Mouse (Mus musculus) stomach, embryonic 14.5 days (tissue): Measurements from ENCODE around the gene Olfr1442. TPM values are rescaled to one million over a fixed set of nuclear protein-coding genes. Genes with fewer than 3 reads are reported as not detected.
"Not testable (repeated sequence)": the region's sequence is repeated elsewhere in the genome, so short reads cannot be mapped to it uniquely, and the experiment has no call there.

Experiments
- ATAC-seq: fragments of 200-750 bp; cut with Nextera tagmentation; 2 replicates; pipeline ENCODE4 v1.8.0; 2017; ENCODE audit warnings: low read depth, moderate TSS enrichment; ENCODE audit not compliant: insufficient number of reproducible peaks, insufficient read depth, low FRiP score
- H3K27ac ChIP-seq: fragments of 300-500 bp; sonication (generic); 2 replicates; pipeline ENCODE4 v1.5.1; 2014; ENCODE audit warnings: mild to moderate bottlenecking, low read length, moderate library complexity, mixed read lengths
- H3K27me3 ChIP-seq: fragments of 300-500 bp; sonication (generic); 2 replicates; pipeline ENCODE4 v1.6.1; 2014; ENCODE audit warnings: low read length, control low read depth, mixed read lengths; ENCODE audit not compliant: control insufficient read depth, insufficient read depth
- H3K36me3 ChIP-seq: fragments of 300-500 bp; sonication (generic); 2 replicates; pipeline ENCODE4 v1.6.1; 2014; ENCODE audit warnings: mild to moderate bottlenecking, control low read depth, low read length, moderate library complexity, mixed read lengths; ENCODE audit not compliant: control insufficient read depth, insufficient read depth
- H3K4me1 ChIP-seq: fragments of 300-500 bp; sonication (generic); 2 replicates; pipeline ENCODE4 v1.6.1; 2014; ENCODE audit warnings: low read length, control low read depth, mixed read lengths; ENCODE audit not compliant: control insufficient read depth, insufficient read depth
- H3K4me2 ChIP-seq: fragments of 300-500 bp; sonication (generic); replicated peaks from 2 replicates; pipeline ENCODE4 v1.6.1; 2014; ENCODE audit warnings: low read depth, low read length, control low read depth
- H3K4me3 ChIP-seq: fragments of 300-500 bp; sonication (generic); 2 replicates; pipeline ENCODE4 v1.5.1; 2014; ENCODE audit warnings: low read depth, low read length, control low read depth
- H3K9ac ChIP-seq: fragments of 300-500 bp; sonication (generic); replicated peaks from 2 replicates; pipeline ENCODE4 v1.6.1; 2014; ENCODE audit warnings: low read depth, mild to moderate bottlenecking, control low read depth, low read length, moderate library complexity, mixed read lengths
- H3K9me3 ChIP-seq: fragments of 300-500 bp; sonication (generic); 2 replicates; pipeline ENCODE4 v1.6.1; 2016; ENCODE audit warnings: low read depth, low read length, control low read depth; ENCODE audit not compliant: control insufficient read depth
- WGBS: fragments of 180-500 bp; shearing (Covaris S2); extraction: QIAGEN DNeasy Blood & Tissue Kit; methylation state at CpG from one replicate; pipeline ENCODE4 v1.1.7; 2014; 5-methylcytosine and 5-hydroxymethylcytosine counted together
- polyA plus RNA-seq: library from polyadenylated mRNA; unstranded; fragments of >200 nt; fragmentation: Nextera tagmentation; extraction: Ambion mirVana; gene quantifications from 2 replicates; pipeline ENCODE4 v1.2.1, GENCODE M21; 2014

The Olfr1442 gene
- polyA plus RNA-seq = not detected in 2 replicates

DNA sequence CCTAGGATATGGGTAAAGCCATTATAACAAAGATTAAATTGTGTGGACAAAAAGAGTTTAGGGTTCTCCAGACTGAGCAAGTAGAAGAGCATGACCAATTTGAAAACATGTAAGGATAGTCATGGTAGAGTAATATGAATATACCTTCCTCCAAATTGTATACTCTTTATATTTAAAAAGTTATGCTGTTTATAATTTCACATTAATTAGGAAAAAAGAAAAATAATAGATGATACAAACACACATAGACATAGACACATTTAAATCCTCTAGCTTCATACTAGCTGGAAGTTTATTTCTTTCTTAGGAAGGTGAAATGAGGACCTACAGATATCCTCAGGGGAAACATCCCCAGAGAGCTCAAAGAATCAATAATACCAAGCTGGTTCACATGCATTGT lies at the start of gene Olfr1442:
TSS of gene Olfr1442 (plus strand) at position 301 of the 400 bp plus-strand sequence.
- Histone ChIP-seq H3K9ac (no peak within 1 kb of the TSS), H3K4me3 (no peak within 1 kb of the TSS), H3K4me1 (no peaks in the 10 kb centered on the region), H3K27me3 (no peaks in the 10 kb centered on the region), H3K9me3 (no peaks in the 10 kb centered on the region), H3K36me3 (no peaks in the 10 kb centered on the region), H3K27ac (no peak within 1 kb of the TSS), H3K4me2 (no peak within 1 kb of the TSS)
- ATAC-seq = no peak

DNA sequence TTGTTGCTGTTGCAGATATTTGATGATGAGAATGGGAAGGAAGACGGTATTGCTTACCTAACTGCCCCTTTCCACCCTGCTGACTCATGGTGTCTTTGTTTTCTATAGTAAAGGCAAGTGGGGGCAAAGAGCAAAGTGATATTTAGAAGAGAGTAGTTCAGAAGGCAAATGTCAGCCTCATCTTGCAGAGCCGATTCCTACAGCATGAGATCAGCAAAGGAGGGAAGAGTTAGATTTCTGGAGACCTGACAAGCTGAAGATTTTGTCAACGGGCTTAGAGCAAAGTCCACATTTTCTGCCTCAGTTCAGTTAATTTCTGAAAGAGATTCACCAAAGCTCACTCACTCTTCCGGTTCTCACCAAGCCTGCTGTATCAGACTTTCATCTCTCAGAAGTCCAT lies 37.1 kb upstream of the Olfr1442 start, which contains the start of gene Glyat:
TSS of gene Glyat (plus strand) at position 133 of the 400 bp plus-strand sequence.
- no peaks in the 10 kb centered on the region for H3K4me1 ChIP-seq
- 69% methylated on average over 4 of the region's 4 CpGs for WGBS
- no peak within 1 kb of the TSS for H3K27ac ChIP-seq
- no peak within 1 kb of the TSS for H3K4me2 ChIP-seq
- ATAC-seq = no peak
- H3K36me3 ChIP-seq = no peaks in the 10 kb centered on the region
- no peaks in the 10 kb centered on the region for H3K27me3 ChIP-seq
- no peaks in the 10 kb centered on the region for H3K9me3 ChIP-seq
- H3K9ac ChIP-seq = no peak within 1 kb of the TSS
- no peak within 1 kb of the TSS for H3K4me3 ChIP-seq

DNA sequence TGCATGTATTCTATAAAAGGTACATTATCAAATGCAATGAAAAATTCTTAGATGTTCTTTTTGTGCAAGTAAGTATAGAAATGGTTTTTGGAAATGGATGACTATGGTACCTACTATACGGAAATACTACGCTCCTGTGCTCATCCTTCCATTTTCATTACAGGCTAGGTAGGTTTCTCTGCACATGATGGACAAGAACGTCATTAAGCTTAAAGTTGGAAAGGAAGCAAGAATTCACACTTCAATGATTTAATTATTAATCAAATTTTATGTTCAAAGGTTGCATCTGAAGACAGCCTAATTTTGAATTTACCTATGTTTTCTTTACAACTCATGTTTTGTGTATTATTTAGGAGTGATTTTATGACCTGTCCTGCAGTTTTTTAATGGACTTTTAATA lies 36.0 kb upstream of the Olfr1442 start:
- Histone ChIP-seq H3K27ac (no peak overlapping the region), H3K9me3 (no peaks in the 10 kb centered on the region), H3K4me1 (no peaks in the 10 kb centered on the region), H3K9ac (no peak overlapping the region), H3K4me2 (no peak overlapping the region), H3K27me3 (no peaks in the 10 kb centered on the region), H3K36me3 (no peaks in the 10 kb centered on the region), H3K4me3 (no peak overlapping the region)
- WGBS = 89% methylated on average over 3 of the region's 3 CpGs
- ATAC-seq = no peak

DNA sequence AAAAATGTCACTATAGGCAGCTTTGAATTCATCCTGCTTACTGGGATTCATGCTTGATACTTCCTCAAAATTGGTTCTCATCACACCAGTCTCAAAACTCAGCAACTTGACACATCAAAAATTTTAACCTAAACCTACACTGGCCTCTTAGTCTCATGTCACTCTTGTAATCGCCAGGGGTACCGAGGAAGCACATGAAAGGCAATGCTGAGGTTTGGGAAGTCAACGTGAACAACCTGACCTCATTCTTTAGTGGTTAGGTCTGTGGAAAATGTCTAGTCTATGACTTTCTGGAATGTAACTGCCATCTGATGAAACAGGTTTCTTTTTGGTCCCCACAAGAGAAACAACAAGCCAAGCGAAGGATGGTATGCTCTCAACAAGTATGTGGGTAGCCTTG lies 35.3 kb upstream of the Olfr1442 start:
- Histone ChIP-seq H3K9ac (no peak overlapping the region), H3K27ac (no peak overlapping the region), H3K36me3 (no peaks in the 10 kb centered on the region), H3K27me3 (no peaks in the 10 kb centered on the region), H3K4me2 (no peak overlapping the region), H3K4me1 (no peaks in the 10 kb centered on the region), H3K4me3 (no peak overlapping the region), H3K9me3 (no peaks in the 10 kb centered on the region)
- ATAC-seq = no peak
- 78% methylated on average over 4 of the region's 4 CpGs for WGBS

DNA sequence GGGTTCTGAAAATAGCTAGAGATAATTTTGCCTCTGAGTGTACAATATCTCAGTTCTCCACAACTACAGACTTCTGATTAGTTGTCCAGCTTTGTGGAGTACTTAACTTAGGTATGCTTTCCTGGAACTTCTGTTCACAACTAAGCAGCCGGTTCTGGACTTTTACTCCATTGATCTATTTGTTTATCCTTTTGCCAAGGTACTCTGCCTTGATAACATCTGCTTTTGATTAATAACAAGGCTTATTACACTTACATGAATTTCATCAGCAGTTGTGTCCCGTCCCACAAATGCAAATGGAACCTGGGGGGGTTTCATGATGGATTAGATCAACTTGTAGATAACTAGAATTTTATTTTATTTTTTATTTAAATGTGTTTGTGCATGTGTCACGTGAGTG lies 33.4 kb upstream of the Olfr1442 start:
- no peaks in the 10 kb centered on the region for H3K36me3 ChIP-seq
- H3K9ac ChIP-seq = no peak overlapping the region
- H3K27me3 ChIP-seq = no peaks in the 10 kb centered on the region
- H3K4me2 ChIP-seq = no peak overlapping the region
- H3K27ac ChIP-seq = no peak overlapping the region
- no peak for ATAC-seq
- H3K9me3 ChIP-seq = no peaks in the 10 kb centered on the region
- H3K4me1 ChIP-seq = no peaks in the 10 kb centered on the region
- 59% methylated on average over 3 of the region's 3 CpGs for WGBS
- H3K4me3 ChIP-seq = no peak overlapping the region

DNA sequence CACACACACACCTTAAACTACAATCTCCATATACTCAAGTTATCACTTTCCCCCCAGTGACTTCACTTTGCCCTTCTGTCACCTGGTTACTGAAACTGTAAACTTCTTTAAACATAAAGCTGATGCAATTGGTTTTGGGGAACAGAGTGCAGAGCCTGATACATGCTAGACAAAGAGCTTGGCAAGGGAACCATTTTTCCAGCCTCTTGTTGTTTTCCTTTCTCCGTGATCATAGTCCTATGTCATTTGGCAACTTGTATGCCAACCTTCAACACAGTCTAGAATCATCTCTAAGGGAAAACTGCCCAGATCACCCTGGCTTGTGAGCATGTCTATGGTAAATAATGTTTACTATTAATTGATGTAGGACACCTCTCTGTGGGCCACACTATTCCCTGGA lies 32.2 kb upstream of the Olfr1442 start:
- Histone ChIP-seq H3K4me2 (no peak overlapping the region), H3K9ac (no peak overlapping the region), H3K9me3 (no peaks in the 10 kb centered on the region), H3K36me3 (no peaks in the 10 kb centered on the region), H3K27me3 (no peaks in the 10 kb centered on the region), H3K4me1 (no peaks in the 10 kb centered on the region), H3K4me3 (no peak overlapping the region), H3K27ac (no peak overlapping the region)
- WGBS = 78% methylated on average over 1 of the region's 1 CpGs
- no peak for ATAC-seq

DNA sequence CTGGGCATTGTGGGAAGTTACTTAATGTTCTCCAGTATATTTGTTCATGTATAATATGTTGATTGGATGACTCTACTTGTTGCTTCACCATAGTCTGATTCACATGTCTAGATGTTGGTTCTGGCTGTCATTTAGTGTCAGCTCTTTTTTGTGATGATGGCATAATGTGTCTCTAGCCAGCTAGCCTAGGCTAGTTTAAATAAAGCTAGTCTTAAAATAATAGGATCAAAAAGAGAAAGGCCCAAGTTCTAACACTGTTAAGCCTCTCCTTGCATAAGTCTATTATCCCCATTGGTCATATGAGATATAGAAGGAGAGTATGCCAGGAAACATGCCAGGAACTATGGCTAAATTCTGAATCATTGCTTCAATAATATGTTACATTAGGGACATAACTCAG lies 20.7 kb upstream of the Olfr1442 start:
- ATAC-seq = no peak
- Histone ChIP-seq H3K9me3 (no peaks in the 10 kb centered on the region), H3K4me2 (no peak overlapping the region), H3K27me3 (no peaks in the 10 kb centered on the region), H3K27ac (no peak overlapping the region), H3K9ac (no peak overlapping the region), H3K36me3 (no peaks in the 10 kb centered on the region), H3K4me1 (no peaks in the 10 kb centered on the region), H3K4me3 (no peak overlapping the region)

DNA sequence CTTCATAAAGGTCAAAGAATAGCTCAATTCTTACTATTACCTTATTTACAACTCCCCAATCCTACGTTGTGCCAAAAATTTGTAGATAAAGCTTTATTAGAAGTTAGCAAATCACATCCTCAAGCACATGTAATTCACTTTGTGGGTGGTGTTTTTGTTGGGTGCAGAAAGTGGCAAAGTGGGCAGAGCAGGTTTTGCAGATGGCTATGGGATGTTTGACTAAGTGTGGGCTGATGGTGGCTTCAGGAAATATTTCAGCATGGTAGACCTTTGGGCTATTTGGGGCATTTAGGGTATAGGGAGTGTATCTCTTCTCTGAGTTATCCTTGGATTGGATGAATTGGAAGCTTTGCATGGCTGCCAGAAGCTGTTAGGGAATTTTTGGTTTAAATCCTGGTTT lies 4.1 kb upstream of the Olfr1442 start:
- ATAC-seq = no peak
- Histone ChIP-seq H3K9me3 (no peaks in the 10 kb centered on the region), H3K27ac (no peak overlapping the region), H3K4me3 (no peak overlapping the region), H3K27me3 (no peaks in the 10 kb centered on the region), H3K4me1 (no peaks in the 10 kb centered on the region), H3K36me3 (no peaks in the 10 kb centered on the region), H3K9ac (no peak overlapping the region), H3K4me2 (no peak overlapping the region)
- 77% methylated on average over 1 of the region's 1 CpGs for WGBS

DNA sequence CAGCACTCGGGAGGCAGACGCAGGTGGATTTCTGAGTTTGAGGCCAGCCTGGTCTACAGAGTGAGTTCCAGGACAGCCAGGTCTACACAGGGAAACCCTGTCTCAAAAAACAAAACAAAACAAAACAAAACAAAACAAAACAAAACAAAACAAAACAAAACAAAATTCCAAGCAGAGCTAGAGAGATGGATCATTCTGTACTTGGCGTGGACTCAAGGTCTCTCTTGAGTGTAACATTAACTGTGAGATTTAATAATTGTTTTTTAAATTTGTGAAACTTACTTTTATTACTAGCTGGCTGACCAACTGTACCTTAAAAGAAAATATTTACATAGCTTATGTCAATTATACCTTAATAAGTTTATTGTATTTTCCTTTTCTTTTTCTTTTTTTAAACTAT lies 1.6 kb upstream of the Olfr1442 start:
- ATAC-seq = not testable (repeated sequence)

More for the DNA sequence above, 1.6 kb upstream of the Olfr1442 start:
- not testable (repeated sequence) for H3K9ac ChIP-seq, H3K4me3 ChIP-seq, H3K9me3 ChIP-seq, H3K27ac ChIP-seq, H3K4me2 ChIP-seq, H3K36me3 ChIP-seq, H3K4me1 ChIP-seq, H3K27me3 ChIP-seq
- 92% methylated on average over 3 of the region's 3 CpGs for WGBS
